Mouse (Mus musculus) kidney, adult 2 months (tissue): Measurements from ENCODE around the gene Rnf123. TPM values are rescaled to one million over a fixed set of nuclear protein-coding genes. Genes with fewer than 3 reads are reported as not detected.
A peak's percentile ranks its signal among the peaks of the same experiment; 100 is the strongest.

Experiments
- DNase-seq: peaks from one replicate; pipeline ENCODE4 v3.0.0; 2021
- H3K27ac ChIP-seq: fragments of 200-500 bp; 2 replicates; pipeline ENCODE4 v1.5.1; 2012; ENCODE audit warnings: low read depth, low read length, control low read depth, inconsistent platforms; ENCODE audit not compliant: insufficient read depth
- H3K27me3 ChIP-seq: fragments of 200-500 bp; replicated peaks from 2 replicates; pipeline ENCODE4 v1.6.1; 2012; ENCODE audit warnings: mild to moderate bottlenecking, moderate library complexity, low read length, inconsistent platforms; ENCODE audit not compliant: control insufficient read depth, insufficient read depth
- H3K36me3 ChIP-seq: fragments of 200-500 bp; 2 replicates; pipeline ENCODE4 v1.6.1; 2012; ENCODE audit warnings: mild to moderate bottlenecking, moderate library complexity, low read length, inconsistent platforms; ENCODE audit not compliant: control insufficient read depth, insufficient read depth
- H3K4me1 ChIP-seq: fragments of 200-500 bp; 2 replicates; pipeline ENCODE4 v1.6.1; 2011; ENCODE audit warnings: low read length; ENCODE audit not compliant: control insufficient read depth, insufficient read depth
- H3K4me3 ChIP-seq: fragments of 200-500 bp; 2 replicates; pipeline ENCODE4 v1.5.1; 2011; ENCODE audit warnings: mild to moderate bottlenecking, low read depth, low read length, control low read depth; ENCODE audit not compliant: insufficient read depth
- CTCF ChIP-seq: fragments of 200-500 bp; conservative IDR thresholded peaks from 2 replicates; pipeline ENCODE4 v1.5.1; 2011; ENCODE audit warnings: low read depth, mild to moderate bottlenecking, control low read depth, low read length, moderate library complexity, mixed read lengths; ENCODE audit not compliant: insufficient read depth, insufficient read length
- POLR2A ChIP-seq: fragments of 200-500 bp; IDR thresholded peaks from one replicate; pipeline ENCODE4 v1.6.1; 2011; ENCODE audit warnings: low read depth, low read length, control low read depth
- WGBS: fragments of 180-500 bp; shearing (Covaris S2); methylation state at CpG from one replicate; pipeline ENCODE4 v1.1.7; 2018; 5-methylcytosine and 5-hydroxymethylcytosine counted together
- polyA plus RNA-seq: library from polyadenylated mRNA; depleted of rRNA; stranded (reverse); fragments of >200 nt; gene quantifications from 2 replicates; pipeline ENCODE4 v1.2.3, GENCODE M21; 2012

The Rnf123 gene
- polyA plus RNA-seq, 1 experiment = 92.1 TPM

- 34% methylated on average over 10 of the region's 10 CpGs for WGBS
- TF ChIP-seq POLR2A (no peak), CTCF (no peak)
- peaks cover 3% of the 10 kb centered on the region for H3K36me3 ChIP-seq
- peak overlapping the region; percentile 74 for H3K27ac ChIP-seq
- H3K27me3 ChIP-seq = no peaks in the 10 kb centered on the region
- H3K4me1 ChIP-seq = peaks cover 15% of the 10 kb centered on the region
- DNase-seq = no peak
- peak overlapping the region; percentile 83 for H3K4me3 ChIP-seq
Observed at GRCm38 (mm10) chr9:108093586-108093985, 10.4 kb upstream of the Rnf123 start.

- Histone ChIP-seq H3K36me3 (peaks cover 4% of the 10 kb centered on the region), H3K27me3 (no peaks in the 10 kb centered on the region), H3K27ac (peak overlapping the region; percentile 70), H3K4me1 (peaks cover 15% of the 10 kb centered on the region), H3K4me3 (no peak overlapping the region)
- peak; percentile 87 for DNase-seq
- no peak for TF ChIP-seq CTCF
- TF ChIP-seq POLR2A = no peak
- 54% methylated on average over 7 of the region's 7 CpGs for WGBS
Observed at GRCm38 (mm10) chr9:108090611-108091120, 7.5 kb upstream of the Rnf123 start.

- no peak for TF ChIP-seq CTCF
- TF ChIP-seq POLR2A = no peak
- Histone ChIP-seq H3K36me3 (peaks cover 5% of the 10 kb centered on the region), H3K27ac (peak overlapping the region; percentile 87), H3K4me3 (no peak overlapping the region), H3K27me3 (no peaks in the 10 kb centered on the region), H3K4me1 (peaks cover 25% of the 10 kb centered on the region)
- DNase-seq = peak; percentile 84
- WGBS = 62% methylated on average over 4 of the region's 4 CpGs
Observed at GRCm38 (mm10) chr9:108085261-108085660, 2.1 kb upstream of the Rnf123 start.

- Histone ChIP-seq H3K27ac (no peak overlapping the region), H3K27me3 (no peaks in the 10 kb centered on the region), H3K4me3 (no peak overlapping the region), H3K4me1 (peaks cover 24% of the 10 kb centered on the region), H3K36me3 (peaks cover 1% of the 10 kb centered on the region; the same call in 1 of the 2 replicates)
- no peak for TF ChIP-seq CTCF
- TF ChIP-seq POLR2A = no peak
- DNase-seq = no peak
- 83% methylated on average over 6 of the region's 6 CpGs for WGBS
Observed at GRCm38 (mm10) chr9:108083561-108083960, 415 bp upstream of the Rnf123 start.

GRCm38 (mm10) chr9:108082549-108082948 lies 597 bp downstream of the Rnf123 start:
- TF ChIP-seq CTCF = no peak
- peak; percentile 1 for TF ChIP-seq POLR2A
- DNase-seq = no peak
- Histone ChIP-seq H3K36me3 (peaks cover 1% of the 10 kb centered on the region; the same call in 1 of the 2 replicates), H3K4me3 (no peak overlapping the region), H3K4me1 (peaks cover 30% of the 10 kb centered on the region), H3K27ac (no peak overlapping the region), H3K27me3 (no peaks in the 10 kb centered on the region)
- 6% methylated on average over 19 of the region's 19 CpGs for WGBS

- no peak for DNase-seq
- Histone ChIP-seq H3K27me3 (no peaks in the 10 kb centered on the region), H3K4me3 (peak within 1 kb of the TSS; percentile 86), H3K4me1 (peaks cover 24% of the 10 kb centered on the region), H3K27ac (peak within 1 kb of the TSS; percentile 57; the same call in 1 of the 2 replicates), H3K36me3 (no peaks in the 10 kb centered on the region; the same call in 1 of the 2 replicates)
- 89% methylated on average over 5 of the region's 5 CpGs for WGBS
- TF ChIP-seq CTCF (no peak), POLR2A (no peak)
Observed at GRCm38 (mm10) chr9:108080168-108080567, 3.0 kb downstream of the Rnf123 start, which contains the start of gene Mst1. Gene Mst1 (plus strand): TSS chr9:108080436.

- no peak overlapping the region for H3K27ac ChIP-seq
- DNase-seq = no peak
- WGBS = 55% methylated on average over 7 of the region's 7 CpGs
Observed at GRCm38 (mm10) chr9:108073141-108073930, 9.8 kb downstream of the Rnf123 start.

More at GRCm38 (mm10) chr9:108073141-108073930, 9.8 kb downstream of the Rnf123 start:
- Histone ChIP-seq H3K4me3 (no peak overlapping the region), H3K4me1 (peaks cover 4% of the 10 kb centered on the region; the same call in 1 of the 2 replicates), H3K36me3 (no peaks in the 10 kb centered on the region), H3K27me3 (no peaks in the 10 kb centered on the region)
- TF ChIP-seq CTCF (no peak), POLR2A (no peak)
